Mouse (Mus musculus): Measurements from ENCODE around the gene Gm14137.

The Gm14137 gene

GRCm38 (mm10) chr2:119172446-119172845 lies 1.9 kb upstream of the Gm14137 start:
- in situ Hi-C loops (cut with MboI, MseI), result no loop called here

- in situ Hi-C loops (cut with MboI, MseI), result no loop called here
Observed at GRCm38 (mm10) chr2:119172862-119173576, 1.3 kb upstream of the Gm14137 start.

- in situ Hi-C loops (cut with MboI, MseI), result no loop called here
Observed at GRCm38 (mm10) chr2:119174866-119175265, 557 bp downstream of the Gm14137 start.

- in situ Hi-C loops (cut with MboI, MseI), result no loop called here
Observed at GRCm38 (mm10) chr2:119175614-119176013, 1.3 kb downstream of the Gm14137 start.

- in situ Hi-C loops (cut with MboI, MseI), result no loop called here
Observed at GRCm38 (mm10) chr2:119176761-119177160, 2.5 kb downstream of the Gm14137 start.

- in situ Hi-C loops (cut with MboI, MseI), result no loop called here
Observed at GRCm38 (mm10) chr2:119177384-119177939, 3.2 kb downstream of the Gm14137 start.

GRCm38 (mm10) chr2:119182914-119183313 lies 8.6 kb downstream of the Gm14137 start:
- in situ Hi-C loops (cut with MboI, MseI), result no loop called here

- in situ Hi-C loops (cut with MboI, MseI), result loop anchor here (5.0 kb wide), 1 partner anchor 42 kb away; no protein-coding TSS in a partner anchor
Observed at GRCm38 (mm10) chr2:119189029-119189710, 14.9 kb downstream of the Gm14137 start.

- in situ Hi-C loops (cut with MboI, MseI), result no loop called here
Observed at GRCm38 (mm10) chr2:119190969-119191368, 16.7 kb downstream of the Gm14137 start.

GRCm38 (mm10) chr2:119194140-119194539 lies 19.8 kb downstream of the Gm14137 start:
- in situ Hi-C loops (cut with MboI, MseI), result no loop called here

GRCm38 (mm10) chr2:119196316-119197108 lies 22.2 kb downstream of the Gm14137 start:
- in situ Hi-C loops (cut with MboI, MseI), result no loop called here

- in situ Hi-C loops (cut with MboI, MseI), result no loop called here
Observed at GRCm38 (mm10) chr2:119197493-119197892, 23.2 kb downstream of the Gm14137 start.

GRCm38 (mm10) chr2:119198049-119198448 lies 23.7 kb downstream of the Gm14137 start:
- in situ Hi-C loops (cut with MboI, MseI), result no loop called here

GRCm38 (mm10) chr2:119198934-119199333 lies 24.6 kb downstream of the Gm14137 start:
- in situ Hi-C loops (cut with MboI, MseI), result no loop called here

- in situ Hi-C loops (cut with MboI, MseI), result loop anchor here (10.0 kb wide), 1 partner anchor 1208 kb away; no protein-coding TSS in a partner anchor
Observed at GRCm38 (mm10) chr2:119202914-119203453, 28.7 kb downstream of the Gm14137 start.

- in situ Hi-C loops (cut with MboI, MseI), result loop anchor here (10.0 kb wide), 1 partner anchor 1209 kb away; no protein-coding TSS in a partner anchor
Observed at GRCm38 (mm10) chr2:119203871-119204460, 29.7 kb downstream of the Gm14137 start.

GRCm38 (mm10) chr2:119207961-119208343 lies 33.6 kb downstream of the Gm14137 start:
- in situ Hi-C loops (cut with MboI, MseI), result loop anchor here (10.0 kb wide), 1 partner anchor 1213 kb away; no protein-coding TSS in a partner anchor

- in situ Hi-C loops (cut with MboI, MseI), result loop anchor here (10.0 kb wide), 1 partner anchor 1214 kb away; no protein-coding TSS in a partner anchor
Observed at GRCm38 (mm10) chr2:119208344-119209175, 34.3 kb downstream of the Gm14137 start, which contains the start of the genes Zfyve19 and Dnajc17. TSS of gene Zfyve19 (plus strand) at chr2:119208617. TSS of gene Dnajc17 (minus strand) at chr2:119208795.

- in situ Hi-C loops (cut with MboI, MseI), result loop anchor here (10.0 kb wide), 1 partner anchor 1214 kb away; no protein-coding TSS in a partner anchor
Observed at GRCm38 (mm10) chr2:119209176-119209507, 34.8 kb downstream of the Gm14137 start.
